Mouse (Mus musculus) liver, adult 2 months (tissue): ENCODE data around the gene Ecd.

Source experiments
- CTCF ChIP-seq: fragments of 200-500 bp; IDR thresholded peaks from 2 replicates; pipeline ENCODE4 v1.5.1; 2011; ENCODE audit warnings: low read depth, low read length, control low read depth
- POLR2A ChIP-seq: fragments of 200-500 bp; IDR thresholded peaks from 2 replicates; pipeline ENCODE4 v1.6.1; 2011; ENCODE audit warnings: low read length, control low read depth; ENCODE audit not compliant: insufficient read depth; ENCODE audit errors: extremely low read depth

DNA sequence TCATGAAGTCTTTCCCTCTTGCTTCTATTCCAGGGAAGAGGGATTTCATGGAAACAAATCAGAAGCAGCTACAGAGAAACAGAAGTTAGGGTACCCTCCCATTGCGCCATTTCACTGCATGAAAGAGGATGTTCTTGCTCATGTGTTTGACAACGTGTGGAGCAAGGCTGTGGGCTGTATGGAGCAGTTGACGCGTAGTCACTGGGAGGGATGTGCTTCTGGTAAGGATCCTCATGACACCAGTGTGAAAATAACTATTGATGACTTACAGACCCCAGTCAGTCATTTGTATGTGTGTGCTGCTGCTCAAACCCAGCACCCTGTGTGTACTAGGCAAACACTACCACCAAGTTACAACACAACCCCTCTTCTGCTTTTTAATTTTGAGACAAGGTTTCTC is 15.3 kb upstream of the Ecd start:
- no peak for TF ChIP-seq CTCF
- TF ChIP-seq POLR2A: no peak
